Mouse (Mus musculus): ENCODE data around the gene Msi1.

DNA sequence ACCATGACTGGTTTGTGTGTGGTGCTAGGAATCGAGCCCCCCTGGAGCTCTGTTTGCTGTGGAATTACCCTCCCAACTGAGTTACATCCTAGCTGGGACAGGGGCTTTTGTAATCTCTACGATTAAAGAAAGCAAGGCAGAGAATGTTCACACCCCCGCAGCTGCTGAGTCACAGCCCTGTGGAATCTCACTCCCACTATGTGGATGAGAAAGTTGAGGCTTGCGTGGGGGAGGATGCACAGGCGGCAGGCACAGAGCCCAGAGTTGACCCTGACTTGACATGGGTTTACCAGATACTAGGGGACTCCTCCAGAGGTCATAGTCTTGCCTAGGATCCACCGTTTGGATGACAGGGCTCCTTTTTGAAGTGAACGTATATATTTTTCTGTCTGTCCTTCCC lies 67.6 kb downstream of the Msi1 start:
- TF ChIP-seq EP300 (IDR thresholded peaks at IDR 0.05; ENCODE audit: low read depth) (no peak), CTCF (IDR thresholded peaks at IDR 0.05; ENCODE audit: low read depth) (no peak)
